In genomic region chr11:70410297-70410643, GRCm38 (mm10) we compare ENCODE assay signal across 8 mouse cellular contexts. TPM values are rescaled to one million over a fixed set of nuclear protein-coding genes. Genes with fewer than 3 reads are reported as not detected.
DNase-seq lines count a peak whose midpoint lies in the region; ATAC-seq and TF ChIP-seq lines count a peak whose summit lies in the region.

No protein-coding gene starts in this region.

- no peaks in the 10 kb centered on the region for H3K27me3 ChIP-seq in heart, embryonic 14.5 days (ENCODE audit: control insufficient read depth, insufficient read depth, low read length)
- no peaks in the 10 kb centered on the region for H3K27me3 ChIP-seq in MEL (ENCODE audit: control insufficient read depth in 1 of 2, insufficient read depth in 2 of 2, low read length in 2 of 2)
- H3K27me3 ChIP-seq in hindbrain, embryonic 11.5 days (ENCODE audit: control insufficient read depth, insufficient read depth, low read length) = no peaks in the 10 kb centered on the region

- WGBS in heart, embryonic 14.5 days = 57% methylated on average over 6 of the region's 6 CpGs
- 64% methylated on average over 6 of the region's 6 CpGs for WGBS in hindbrain, embryonic 11.5 days

- TF ChIP-seq POLR2A in MEL (IDR thresholded peaks at IDR 0.05; ENCODE audit: control insufficient read depth in 1 of 2, insufficient read depth in 1 of 2, low read depth in 1 of 2, low read length in 2 of 2, poor library complexity in 1 of 2) = no peak; a peak in 1 of 4 replicates

- no peak for TF ChIP-seq EP300 in MEL (IDR thresholded peaks at IDR 0.05; ENCODE audit: low read depth in 1 of 2, low read length in 2 of 2)

- no peak for TF ChIP-seq CTCF in MEL (IDR thresholded peaks at IDR 0.05 in 2 of 3, conservative IDR thresholded peaks at IDR 0.05 in 1 of 3; ENCODE audit: control insufficient read depth in 1 of 3, insufficient read depth in 1 of 3, low read depth in 2 of 3, low read length in 3 of 3, poor library complexity in 1 of 3, severe bottlenecking in 1 of 3)

- peak overlapping the region; percentile 2 to 65; a peak in 3 of 4 replicates for H3K27ac ChIP-seq in heart, embryonic 14.5 days (replicated peaks in 1 of 2; ENCODE audit: control insufficient read depth in 1 of 2, insufficient read depth in 1 of 2, low read depth in 2 of 2, low read length in 2 of 2)
- H3K27ac ChIP-seq in MEL (ENCODE audit: control insufficient read depth, low read depth, low read length) = peak overlapping the region; percentile 79
- H3K27ac ChIP-seq in hindbrain, embryonic 11.5 days (ENCODE audit: low read depth, low read length) = no peak overlapping the region

- H3K9ac ChIP-seq in heart, embryonic 14.5 days (ENCODE audit: low read length) = peak overlapping the region; percentile 99
- peak overlapping the region; percentile 93 for H3K9ac ChIP-seq in MEL (ENCODE audit: control insufficient read depth, low read depth, low read length, poor library complexity, severe bottlenecking)
- H3K9ac ChIP-seq in hindbrain, embryonic 11.5 days (ENCODE audit: low read depth, low read length) = no peak overlapping the region

- peak overlapping the region; percentile 83 for H3K4me2 ChIP-seq in heart, embryonic 14.5 days (ENCODE audit: low read length)
- H3K4me2 ChIP-seq in hindbrain, embryonic 11.5 days (replicated peaks; ENCODE audit: low read depth, low read length) = peak overlapping the region; percentile 83

- ATAC-seq in heart, embryonic 14.5 days (ENCODE audit: insufficient number of reproducible peaks, insufficient read depth, low FRiP score, low read depth) = no peak
- no peak; the same call in 1 of the 2 replicates for ATAC-seq in hindbrain, embryonic 11.5 days (ENCODE audit: low FRiP score)
- peak; percentile 12 for ATAC-seq in megakaryocyte progenitor cell, adult 5-6 weeks (replicated peaks; ENCODE audit: poor library complexity)

- H3K4me1 ChIP-seq in heart, embryonic 14.5 days (ENCODE audit: control insufficient read depth in 2 of 2, insufficient read depth in 2 of 2, low read length in 2 of 2) = peaks cover 2 to 12% of the 10 kb centered on the region in 2 experiments; a peak in 3 of 4 replicates
- peaks cover 5 to 13% of the 10 kb centered on the region in 2 experiments; a peak in 3 of 4 replicates for H3K4me1 ChIP-seq in MEL (ENCODE audit: control insufficient read depth in 1 of 2, insufficient read depth in 2 of 2, low read length in 2 of 2)
- H3K4me1 ChIP-seq in hindbrain, embryonic 11.5 days (replicated peaks; ENCODE audit: control insufficient read depth, insufficient read depth, low read length) = no peaks in the 10 kb centered on the region; the same call in 1 of the 2 replicates

- no peak for DNase-seq in heart, adult 11 months
- no peak for DNase-seq in MEL (ENCODE audit: low read depth, low spot score)
- no peak for DNase-seq in hindbrain, embryonic 11.5 days (ENCODE audit: low spot score)
- no peak for DNase-seq in embryo, embryonic 10 days (ENCODE audit: low spot score)
- no peak for DNase-seq in adrenal gland, postnatal 25 days
- no peak for DNase-seq in right cerebral cortex, postnatal 36 days (ENCODE audit: low spot score in 2 of 2)

- H3K36me3 ChIP-seq in heart, embryonic 14.5 days (ENCODE audit: control insufficient read depth, insufficient read depth, low read length) = peaks cover 5% of the 10 kb centered on the region
- H3K36me3 ChIP-seq in MEL (ENCODE audit: control insufficient read depth in 1 of 2, insufficient read depth in 2 of 2, low read length in 2 of 2) = peaks cover 0 to 15% of the 10 kb centered on the region in 2 experiments; a peak in 3 of 4 replicates
- H3K36me3 ChIP-seq in hindbrain, embryonic 11.5 days (ENCODE audit: control insufficient read depth, insufficient read depth, low read length) = no peaks in the 10 kb centered on the region

- no peaks in the 10 kb centered on the region for H3K9me3 ChIP-seq in heart, embryonic 14.5 days (ENCODE audit: control insufficient read depth, low read length)
- H3K9me3 ChIP-seq in MEL (replicated peaks; ENCODE audit: insufficient read depth, low read length) = no peaks in the 10 kb centered on the region
- no peaks in the 10 kb centered on the region for H3K9me3 ChIP-seq in hindbrain, embryonic 11.5 days (ENCODE audit: control insufficient read depth, low read length)

- H3K4me3 ChIP-seq in heart, embryonic 14.5 days (ENCODE audit: control insufficient read depth in 1 of 2, insufficient read depth in 1 of 2, low read depth in 1 of 2, low read length in 2 of 2) = peak overlapping the region; percentile 90 to 98
- H3K4me3 ChIP-seq in MEL (ENCODE audit: control insufficient read depth in 1 of 2, insufficient read depth in 1 of 2, low read depth in 2 of 2, low read length in 2 of 2) = peak overlapping the region; percentile 39 to 93
- peak overlapping the region; percentile 99 for H3K4me3 ChIP-seq in hindbrain, embryonic 11.5 days (ENCODE audit: low read depth, low read length)

- H3K79me2 ChIP-seq in MEL (ENCODE audit: control insufficient read depth, insufficient read depth, low read length, poor library complexity) = peaks cover 42% of the 10 kb centered on the region

- TF ChIP-seq RAD21 in MEL (IDR thresholded peaks at IDR 0.05; ENCODE audit: low read depth, low read length) = no peak

TF ChIP-seq in MEL, 35 proteins besides CTCF, POLR2A, EP300 and RAD21:
- no peak for TF ChIP-seq POLR2AphosphoS2 (IDR thresholded peaks at IDR 0.05; ENCODE audit: low read length)
- no peak for TF ChIP-seq MAFK (IDR thresholded peaks at IDR 0.05; ENCODE audit: borderline replicate concordance, low read depth, low read length)
- TF ChIP-seq MAX (IDR thresholded peaks at IDR 0.05; ENCODE audit: low read length) = no peak
TF ChIP-seq in MEL: peak in this region for 0.

RNA-seq across cellular contexts. Expression of gene Pelp1, which starts 0.4 kb away (rescaled TPM):
- polyA plus RNA-seq in heart, embryonic 14.5 days (2014; fragmentation: Nextera tagmentation; extraction: Ambion mirVana) = 17.8 and 17.9 TPM in 2 replicates
- 46.4 and 50.6 TPM in 2 replicates for total RNA-seq in MEL (2012; rRNA removed)
- 10 to 100 TPM in 1 of 2 experiments, not detected in 1; 70.1 TPM for polyA plus RNA-seq in MEL (2012; ENCODE audit: insufficient read depth in 1 of 2, insufficient read length in 2 of 2, low read depth in 1 of 2, low replicate concordance in 2 of 2, missing spikeins in 1 of 2)
- 31.0 and 32.0 TPM in 2 replicates for polyA plus RNA-seq in hindbrain, embryonic 11.5 days (2014; fragmentation: Nextera tagmentation; extraction: Ambion mirVana)
- 27.1 and 28.4 TPM in 2 replicates for total RNA-seq in megakaryocyte progenitor cell, adult 5-6 weeks (2015)
- total RNA-seq in megakaryocyte progenitor cell, adult 5-6 weeks (2017) = 9.5 and 16.8 TPM in 2 replicates
- 23.3 and 26.7 TPM in 2 replicates for total RNA-seq in adrenal gland, postnatal 25 days (2021)

RNA-seq across cellular contexts. Expression of gene Arrb2, which starts 22.2 kb away (rescaled TPM):
- polyA plus RNA-seq in heart, embryonic 14.5 days (2014; fragmentation: Nextera tagmentation; extraction: Ambion mirVana) = 5.4 and 8.6 TPM in 2 replicates
- total RNA-seq in MEL (2012; rRNA removed) = 200 and 241 TPM in 2 replicates
- 100 to 1,000 TPM in 1 of 2 experiments, not detected in 1; 272 TPM for polyA plus RNA-seq in MEL (2012; ENCODE audit: insufficient read depth in 1 of 2, insufficient read length in 2 of 2, low read depth in 1 of 2, low replicate concordance in 2 of 2, missing spikeins in 1 of 2)
- polyA plus RNA-seq in hindbrain, embryonic 11.5 days (2014; fragmentation: Nextera tagmentation; extraction: Ambion mirVana) = 27.8 and 38.1 TPM in 2 replicates
- 43.9 and 47.7 TPM in 2 replicates for total RNA-seq in megakaryocyte progenitor cell, adult 5-6 weeks (2015)
- 31.4 and 48.0 TPM in 2 replicates for total RNA-seq in megakaryocyte progenitor cell, adult 5-6 weeks (2017)
- total RNA-seq in adrenal gland, postnatal 25 days (2021) = 17.1 and 29.9 TPM in 2 replicates

RNA-seq across cellular contexts. Expression of gene Med11, which starts 41.4 kb away (rescaled TPM):
- 25.1 and 26.8 TPM in 2 replicates for polyA plus RNA-seq in heart, embryonic 14.5 days (2014; fragmentation: Nextera tagmentation; extraction: Ambion mirVana)
- 43.0 and 43.3 TPM in 2 replicates for total RNA-seq in MEL (2012; rRNA removed)
- polyA plus RNA-seq in MEL (2012; ENCODE audit: insufficient read depth in 1 of 2, insufficient read length in 2 of 2, low read depth in 1 of 2, low replicate concordance in 2 of 2, missing spikeins in 1 of 2) = 10 to 100 TPM in 1 of 2 experiments, not detected in 1; 40.0 TPM
- 40.2 and 42.0 TPM in 2 replicates for polyA plus RNA-seq in hindbrain, embryonic 11.5 days (2014; fragmentation: Nextera tagmentation; extraction: Ambion mirVana)
- 36.7 and 37.1 TPM in 2 replicates for total RNA-seq in megakaryocyte progenitor cell, adult 5-6 weeks (2015)
- total RNA-seq in megakaryocyte progenitor cell, adult 5-6 weeks (2017) = 37.0 and 40.2 TPM in 2 replicates
- total RNA-seq in adrenal gland, postnatal 25 days (2021) = 23.0 and 25.4 TPM in 2 replicates

RNA-seq across cellular contexts. Expression of gene Zmynd15, which starts 49.0 kb away (rescaled TPM):
- 0.95 and 2.0 TPM in 2 replicates for polyA plus RNA-seq in heart, embryonic 14.5 days (2014; fragmentation: Nextera tagmentation; extraction: Ambion mirVana)
- not detected in 2 replicates for total RNA-seq in MEL (2012; rRNA removed)
- polyA plus RNA-seq in MEL (2012; ENCODE audit: insufficient read depth in 1 of 2, insufficient read length in 2 of 2, low read depth in 1 of 2, low replicate concordance in 2 of 2, missing spikeins in 1 of 2) = under 1 TPM in 1 of 2 experiments, not detected in 1; 0.14 TPM
- 0.22 and 0.43 TPM in 2 replicates for polyA plus RNA-seq in hindbrain, embryonic 11.5 days (2014; fragmentation: Nextera tagmentation; extraction: Ambion mirVana)
- not detected in 2 replicates for total RNA-seq in megakaryocyte progenitor cell, adult 5-6 weeks (2015)
- 0.25 TPM in 1 of 2 replicates, not detected in the other for total RNA-seq in megakaryocyte progenitor cell, adult 5-6 weeks (2017)
- total RNA-seq in adrenal gland, postnatal 25 days (2021) = 1.5 and 1.8 TPM in 2 replicates

RNA-seq across cellular contexts. Expression of gene Cxcl16, which starts 49.5 kb away (rescaled TPM):
- 9.4 and 10.3 TPM in 2 replicates for polyA plus RNA-seq in heart, embryonic 14.5 days (2014; fragmentation: Nextera tagmentation; extraction: Ambion mirVana)
- total RNA-seq in MEL (2012; rRNA removed) = not detected in 2 replicates
- polyA plus RNA-seq in MEL (2012; ENCODE audit: insufficient read depth in 1 of 2, insufficient read length in 2 of 2, low read depth in 1 of 2, low replicate concordance in 2 of 2, missing spikeins in 1 of 2) = not detected
- polyA plus RNA-seq in hindbrain, embryonic 11.5 days (2014; fragmentation: Nextera tagmentation; extraction: Ambion mirVana) = 0.42 and 1.2 TPM in 2 replicates
- total RNA-seq in megakaryocyte progenitor cell, adult 5-6 weeks (2015) = 0.29 and 0.67 TPM in 2 replicates
- 0.24 TPM in 1 of 2 replicates, not detected in the other for total RNA-seq in megakaryocyte progenitor cell, adult 5-6 weeks (2017)
- total RNA-seq in adrenal gland, postnatal 25 days (2021) = 5.5 and 7.1 TPM in 2 replicates
